Mouse (Mus musculus) testis, adult 2 months (tissue): ENCODE measurements at regions not wholly inside any gene's neighbourhood (a gene's known extent, or its start where the extent isn't known, plus 50 kb on each side); places are given as distances from the start of the nearest gene placed in this dataset.

ENCODE experiments used
- CTCF ChIP-seq: fragments of 200-500 bp; IDR thresholded peaks from 2 replicates; pipeline ENCODE4 v1.5.1; 2012; ENCODE audit warnings: low read depth, mild to moderate bottlenecking, inconsistent platforms, low read length, moderate library complexity; ENCODE audit not compliant: control insufficient read depth, insufficient read depth, insufficient replicate concordance
- POLR2A ChIP-seq: fragments of 200-500 bp; IDR thresholded peaks from 2 replicates; pipeline ENCODE4 v1.6.1; 2012; ENCODE audit warnings: low read depth, mild to moderate bottlenecking, inconsistent platforms, low read length, moderate library complexity; ENCODE audit not compliant: control insufficient read depth

GRCm38 (mm10) chr19:56232269-56232668 lies 54.7 kb upstream of the Habp2 start:
- TF ChIP-seq POLR2A (no peak), CTCF (no peak)
